Mouse (Mus musculus) forebrain, embryonic 16.5 days (tissue): Measurements from ENCODE around the gene 4932415D10Rik. TPM values are rescaled to one million over a fixed set of nuclear protein-coding genes. Genes with fewer than 3 reads are reported as not detected.

Experiments
- ATAC-seq: fragments of 200-750 bp; cut with Nextera tagmentation; 2 replicates; pipeline ENCODE4 v1.8.0; 2017; ENCODE audit warnings: mild to moderate bottlenecking, moderate library complexity
- H3K27ac ChIP-seq: fragments of 300-500 bp; sonication (generic); 2 replicates; pipeline ENCODE4 v1.5.1; 2014; ENCODE audit warnings: low read length, control low read depth
- H3K27me3 ChIP-seq: fragments of 300-500 bp; sonication (generic); replicated peaks from 2 replicates; pipeline ENCODE4 v1.6.1; 2014; ENCODE audit warnings: low read length; ENCODE audit not compliant: control insufficient read depth, insufficient read depth
- H3K36me3 ChIP-seq: fragments of 300-500 bp; sonication (generic); 2 replicates; pipeline ENCODE4 v1.6.1; 2014; ENCODE audit not compliant: control insufficient read depth, insufficient read depth
- H3K4me1 ChIP-seq: fragments of 300-500 bp; sonication (generic); replicated peaks from 2 replicates; pipeline ENCODE4 v1.6.1; 2014; ENCODE audit warnings: low read length; ENCODE audit not compliant: control insufficient read depth, insufficient read depth
- H3K4me2 ChIP-seq: fragments of 300-500 bp; sonication (generic); 2 replicates; pipeline ENCODE4 v1.6.1; 2014; ENCODE audit warnings: mild to moderate bottlenecking, low read length, control low read depth
- H3K4me3 ChIP-seq: fragments of 300-500 bp; sonication (generic); replicated peaks from 2 replicates; pipeline ENCODE4 v1.5.1; 2014; ENCODE audit warnings: mild to moderate bottlenecking, low read length, control low read depth
- H3K9ac ChIP-seq: fragments of 300-500 bp; sonication (generic); replicated peaks from 2 replicates; pipeline ENCODE4 v1.6.1; 2014; ENCODE audit warnings: low read depth, low read length, control low read depth
- H3K9me3 ChIP-seq: fragments of 300-500 bp; sonication (generic); 2 replicates; pipeline ENCODE4 v1.6.1; 2016; ENCODE audit warnings: low read length; ENCODE audit not compliant: control insufficient read depth
- WGBS: fragments of 180-500 bp; shearing (Covaris S2); extraction: QIAGEN DNeasy Blood & Tissue Kit; methylation state at CpG from one replicate; pipeline ENCODE4 v1.1.7; 2014; 5-methylcytosine and 5-hydroxymethylcytosine counted together
- polyA plus RNA-seq: library from polyadenylated mRNA; unstranded; fragments of >200 nt; fragmentation: Nextera tagmentation; extraction: Ambion mirVana; gene quantifications from 2 replicates; pipeline ENCODE4 v1.2.1, GENCODE M21; 2015

The 4932415D10Rik gene
- polyA plus RNA-seq, 1 experiment from 2014 or later, result not detected

- Histone ChIP-seq H3K4me2 (peak overlapping the region; percentile 69), H3K4me3 (peak overlapping the region; percentile 66), H3K9me3 (peaks cover 14% of the 10 kb centered on the region; the same call in 1 of the 2 replicates), H3K27me3 (no peaks in the 10 kb centered on the region), H3K4me1 (peaks cover 9% of the 10 kb centered on the region), H3K27ac (peak overlapping the region; percentile 84), H3K9ac (peak overlapping the region; percentile 82), H3K36me3 (peaks cover under 1% of the 10 kb centered on the region; the same call in 1 of the 2 replicates)
- 70% methylated on average over 5 of the region's 5 CpGs for WGBS
- no peak for ATAC-seq
Observed at GRCm38 (mm10) chr10:82241401-82241788, 75.0 kb downstream of the 4932415D10Rik start.

DNA sequence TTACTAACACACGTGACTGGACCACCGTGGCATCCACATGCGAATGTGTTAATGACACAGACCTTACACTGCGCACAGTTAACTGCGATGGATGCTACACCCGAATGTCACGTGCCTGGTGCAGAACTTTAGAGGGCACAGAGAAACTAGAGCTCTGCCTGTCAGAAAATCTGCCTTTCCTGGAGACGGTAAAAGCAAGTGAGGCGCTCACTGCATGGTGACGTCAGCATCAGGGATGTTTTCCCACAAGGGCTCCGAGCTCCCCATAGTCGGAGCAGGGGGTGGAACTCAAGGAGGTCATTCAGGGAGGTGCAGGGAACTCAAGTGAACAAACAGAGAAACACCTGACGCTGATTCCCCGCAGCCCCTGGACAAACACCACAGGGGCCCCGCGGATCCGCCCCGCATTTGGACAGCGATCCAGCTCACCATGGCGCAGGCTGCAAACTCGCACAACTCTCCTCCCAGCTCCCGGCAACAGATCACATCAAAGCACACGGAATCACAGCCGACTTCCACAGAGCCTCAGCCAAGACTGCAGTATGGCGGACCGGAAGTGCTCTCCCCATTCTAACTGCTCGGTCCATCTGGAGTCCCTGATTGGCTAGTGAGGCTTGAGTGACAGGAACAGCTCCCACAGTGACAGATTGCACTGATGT, 75.5 kb downstream of the 4932415D10Rik start, which contains the start of gene Zfp938:
TSS of gene Zfp938 (minus strand) at position 539 of the 659 bp plus-strand sequence.
- H3K27me3 ChIP-seq, result no peaks in the 10 kb centered on the region
- H3K4me3 ChIP-seq, result peak within 1 kb of the TSS; percentile 66
- H3K27ac ChIP-seq, result peak within 1 kb of the TSS; percentile 84
- peak within 1 kb of the TSS; percentile 82 for H3K9ac ChIP-seq
- ATAC-seq, result peak; percentile 100
- 1% methylated on average over 27 of the region's 27 CpGs for WGBS
- H3K4me2 ChIP-seq, result peak within 1 kb of the TSS; percentile 69
- peaks cover 9% of the 10 kb centered on the region for H3K4me1 ChIP-seq
- H3K9me3 ChIP-seq, result peaks cover 17% of the 10 kb centered on the region; the same call in 1 of the 2 replicates
- peaks cover 2% of the 10 kb centered on the region; the same call in 1 of the 2 replicates for H3K36me3 ChIP-seq

Other genes starting within 250 kb of the 4932415D10Rik start
- 8.0 and 10.0 TPM in 2 replicates for gene BC024063, start 233.2 kb downstream of the 4932415D10Rik start, polyA plus RNA-seq
- gene AU041133, start 188.6 kb downstream of the 4932415D10Rik start, polyA plus RNA-seq, result 9.3 and 10.8 TPM in 2 replicates
- 24.2 and 26.6 TPM in 2 replicates for gene Zfp938, start 75.3 kb downstream of the 4932415D10Rik start, polyA plus RNA-seq
- gene Gm4924, start 37.7 kb upstream of the 4932415D10Rik start, polyA plus RNA-seq, result 9.3 and 14.5 TPM in 2 replicates
- gene Gm1553, start 176.0 kb upstream of the 4932415D10Rik start, polyA plus RNA-seq, result not detected in 2 replicates